Mouse (Mus musculus) gastrocnemius, postnatal 36 days (tissue): Measurements from ENCODE around the gene Cyp4a10. TPM values are rescaled to one million over a fixed set of nuclear protein-coding genes. Genes with fewer than 3 reads are reported as not detected.
"Not testable (repeated sequence)": the region's sequence is repeated elsewhere in the genome, so short reads cannot be mapped to it uniquely, and the experiment has no call there.

Experiments used
- DNase-seq, 2 experiments: peaks; one replicate each; pipeline ENCODE4 v3.0.0; 2022
- intact Hi-C: fragments of 180-260 bp; cut with DNase I; formaldehyde crosslinking; loops from one replicate; pipeline ENCODE4 v1.15.1; 2025
- long read RNA-seq, 2 experiments: library from polyadenylated mRNA; stranded (forward); transcript quantifications; one replicate each; pipeline ENCODE4 v2.0.0; 2021
- total RNA-seq, 2 experiments: library from RNA; stranded (reverse); gene quantifications; 2 replicates each; pipeline ENCODE4 v1.2.3; 2021

Cyp4a10 gene
- total RNA-seq = under 1 TPM in 1 of 2 experiments, not detected in 1; 0.15 TPM
- long read RNA-seq, experiment 1 = 0 reads
- long read RNA-seq, experiment 2 = 0 reads

GRCm38 (mm10) chr4:115518000-115518399 is at the start of gene Cyp4a10:
Gene Cyp4a10, plus strand, starts transcription at chr4:115518264.
- intact Hi-C loops, DNase-seq: not testable (repeated sequence)

- intact Hi-C loops, DNase-seq: not testable (repeated sequence)
Measured at GRCm38 (mm10) chr4:115473585-115473984, 44.5 kb upstream of the Cyp4a10 start.

GRCm38 (mm10) chr4:115476051-115476450 is 42.0 kb upstream of the Cyp4a10 start:
- intact Hi-C loops = loop anchor here (5.0 kb wide), 1 partner anchor 231 kb away; no protein-coding TSS in a partner anchor

GRCm38 (mm10) chr4:115481006-115481652 is 36.9 kb upstream of the Cyp4a10 start:
- intact Hi-C loops = no loop called here
- no peak for DNase-seq

More at GRCm38 (mm10) chr4:115476051-115476450, 42.0 kb upstream of the Cyp4a10 start:
- peak in 1 of 2 experiments; percentile 14 for DNase-seq

- no peak for DNase-seq
- intact Hi-C loops = no loop called here
Measured at GRCm38 (mm10) chr4:115496001-115496400, 22.1 kb upstream of the Cyp4a10 start, which contains the start of gene Cyp4a14. Gene Cyp4a14, minus strand, starts transcription at chr4:115496142.

GRCm38 (mm10) chr4:115497466-115497865 is 20.6 kb upstream of the Cyp4a10 start:
- DNase-seq = no peak
- intact Hi-C loops = no loop called here

GRCm38 (mm10) chr4:115513964-115514363 is 4.1 kb upstream of the Cyp4a10 start:
- DNase-seq, intact Hi-C loops: not testable (repeated sequence)

- no peak for DNase-seq
- intact Hi-C loops = no loop called here
Measured at GRCm38 (mm10) chr4:115519444-115519843, 1.4 kb downstream of the Cyp4a10 start.

- intact Hi-C loops = no loop called here
- DNase-seq = no peak
Measured at GRCm38 (mm10) chr4:115521766-115522165, 3.7 kb downstream of the Cyp4a10 start.

- intact Hi-C loops = no loop called here
- no peak for DNase-seq
Measured at GRCm38 (mm10) chr4:115545101-115545500, 27.0 kb downstream of the Cyp4a10 start.

GRCm38 (mm10) chr4:115546141-115546828 is 28.2 kb downstream of the Cyp4a10 start:
- no peak for DNase-seq
- intact Hi-C loops = no loop called here

GRCm38 (mm10) chr4:115552726-115553125 is 34.7 kb downstream of the Cyp4a10 start:
- no peak for DNase-seq
- intact Hi-C loops = no loop called here

- DNase-seq = no peak
- intact Hi-C loops = no loop called here
Measured at GRCm38 (mm10) chr4:115555513-115555912, 37.4 kb downstream of the Cyp4a10 start.

GRCm38 (mm10) chr4:115557861-115558561 is 39.9 kb downstream of the Cyp4a10 start:
- intact Hi-C loops = no loop called here
- no peak for DNase-seq

- intact Hi-C loops, DNase-seq: not testable (repeated sequence)
Measured at GRCm38 (mm10) chr4:115561236-115561635, 43.2 kb downstream of the Cyp4a10 start.

- DNase-seq = no peak
- intact Hi-C loops = no loop called here
Measured at GRCm38 (mm10) chr4:115563401-115563800, 45.3 kb downstream of the Cyp4a10 start, which contains the start of gene Cyp4a31. Gene Cyp4a31, plus strand, starts transcription at chr4:115563649.

- intact Hi-C loops, DNase-seq: not testable (repeated sequence)
Measured at GRCm38 (mm10) chr4:115564469-115565225, 46.6 kb downstream of the Cyp4a10 start.

GRCm38 (mm10) chr4:115575255-115575654 is 57.2 kb downstream of the Cyp4a10 start:
- DNase-seq = no peak
- intact Hi-C loops = no loop called here

- intact Hi-C loops = no loop called here
- no peak for DNase-seq
Measured at GRCm38 (mm10) chr4:115575776-115576175, 57.7 kb downstream of the Cyp4a10 start.

GRCm38 (mm10) chr4:115583036-115583435 is 65.0 kb downstream of the Cyp4a10 start:
- intact Hi-C loops = no loop called here
- no peak for DNase-seq
